Mouse (Mus musculus) left cerebral cortex, adult 18-20 months (tissue): ENCODE results near the gene Spsb1. TPM values are rescaled to one million over a fixed set of nuclear protein-coding genes. Genes with fewer than 3 reads are reported as not detected.

Experiments used
- DNase-seq, 2 experiments: peaks; one replicate each; pipeline ENCODE4 v3.0.0; 2021 to 2022; ENCODE audit warnings: low spot score in 2 of 2, mixed read lengths in 1 of 2
- total RNA-seq, 2 experiments: library from RNA; stranded (reverse); gene quantifications; 2 replicates each; pipeline ENCODE4 v1.2.3; 2021

Spsb1 gene
- total RNA-seq, 2 experiments from 2014 or later: 11.1 to 13.8 TPM

- DNase-seq: no peak
Measured at GRCm38 (mm10) chr4:149920886-149921285, 34.0 kb downstream of the Spsb1 start.

- peak; percentile 44 to 61 for DNase-seq
Measured at GRCm38 (mm10) chr4:149918455-149919070, 36.3 kb downstream of the Spsb1 start.

GRCm38 (mm10) chr4:149916831-149917230, 38.0 kb downstream of the Spsb1 start:
- DNase-seq: no peak

- no peak for DNase-seq
Measured at GRCm38 (mm10) chr4:149913709-149914370, 41.0 kb downstream of the Spsb1 start.

- no peak for DNase-seq
Measured at GRCm38 (mm10) chr4:149912451-149912850, 42.4 kb downstream of the Spsb1 start.

GRCm38 (mm10) chr4:149910558-149910957, 44.3 kb downstream of the Spsb1 start:
- DNase-seq: no peak

GRCm38 (mm10) chr4:149909551-149909950, 45.3 kb downstream of the Spsb1 start:
- no peak for DNase-seq

- no peak for DNase-seq
Measured at GRCm38 (mm10) chr4:149908923-149909322, 45.9 kb downstream of the Spsb1 start.

GRCm38 (mm10) chr4:149907656-149908055, 47.2 kb downstream of the Spsb1 start:
- DNase-seq: no peak

GRCm38 (mm10) chr4:149906921-149907320, 47.9 kb downstream of the Spsb1 start:
- DNase-seq: no peak

GRCm38 (mm10) chr4:149905302-149905974, 49.4 kb downstream of the Spsb1 start:
- no peak for DNase-seq

GRCm38 (mm10) chr4:149903026-149903425, 51.8 kb downstream of the Spsb1 start:
- DNase-seq: no peak

GRCm38 (mm10) chr4:149901349-149901782, 53.5 kb downstream of the Spsb1 start:
- DNase-seq: no peak

GRCm38 (mm10) chr4:149897661-149898260, 57.1 kb downstream of the Spsb1 start:
- DNase-seq: no peak

GRCm38 (mm10) chr4:149896024-149896538, 58.8 kb downstream of the Spsb1 start:
- DNase-seq: no peak

- DNase-seq: no peak
Measured at GRCm38 (mm10) chr4:149895226-149895625, 59.6 kb downstream of the Spsb1 start.

- no peak for DNase-seq
Measured at GRCm38 (mm10) chr4:149894300-149894699, 60.5 kb downstream of the Spsb1 start.

- no peak for DNase-seq
Measured at GRCm38 (mm10) chr4:149893611-149894151, 61.2 kb downstream of the Spsb1 start.

- no peak for DNase-seq
Measured at GRCm38 (mm10) chr4:149891172-149891960, 63.5 kb downstream of the Spsb1 start.

- no peak for DNase-seq
Measured at GRCm38 (mm10) chr4:149890551-149890950, 64.3 kb downstream of the Spsb1 start.

- peak; percentile 59 to 63 for DNase-seq
Measured at GRCm38 (mm10) chr4:149889851-149890250, 65.0 kb downstream of the Spsb1 start.
